Mouse (Mus musculus) MEL (cell line): Measurements from ENCODE around the gene Tmem150c. TPM values are rescaled to one million over a fixed set of nuclear protein-coding genes. Genes with fewer than 3 reads are reported as not detected.

ENCODE experiments used
- DNase-seq: peaks from one replicate; pipeline ENCODE4 v3.0.0; 2011; ENCODE audit warnings: low read depth, low spot score
- H3K27ac ChIP-seq: 2 replicates; pipeline ENCODE4 v1.5.1; 2012; ENCODE audit warnings: low read depth, mild to moderate bottlenecking, control low read depth, low read length, moderate library complexity; ENCODE audit not compliant: control insufficient read depth
- H3K27me3 ChIP-seq, 2 experiments: fragments of 150-350 bp in 1 of 2; sonication (generic) in 1 of 2; 2 replicates each; pipeline ENCODE4 v1.6.1; 2012; ENCODE audit warnings: low read length in 2 of 2, mild to moderate bottlenecking in 2 of 2, improper control_type of control experiment in 1 of 2, moderate library complexity in 1 of 2; ENCODE audit not compliant: insufficient read depth in 2 of 2, control insufficient read depth in 1 of 2
- H3K36me3 ChIP-seq, 2 experiments: 2 replicates each; pipeline ENCODE4 v1.6.1; 2012 to 2014; ENCODE audit warnings: low read length in 2 of 2, improper control_type of control experiment in 1 of 2, inconsistent platforms in 1 of 2, mild to moderate bottlenecking in 1 of 2; ENCODE audit not compliant: insufficient read depth in 2 of 2, control insufficient read depth in 1 of 2
- H3K4me1 ChIP-seq, 2 experiments: fragments of 150-350 bp in 1 of 2; sonication (generic) in 1 of 2; 2 replicates each; pipeline ENCODE4 v1.6.1; 2012; ENCODE audit warnings: low read length in 2 of 2, improper control_type of control experiment in 1 of 2, mild to moderate bottlenecking in 1 of 2; ENCODE audit not compliant: insufficient read depth in 2 of 2, control insufficient read depth in 1 of 2
- H3K4me3 ChIP-seq, 2 experiments: fragments of 150-350 bp in 1 of 2; sonication (generic) in 1 of 2; 2 replicates each; pipeline ENCODE4 v1.5.1; 2012; ENCODE audit warnings: low read depth in 2 of 2, low read length in 2 of 2, mild to moderate bottlenecking in 2 of 2, moderate library complexity in 2 of 2, control low read depth in 1 of 2, improper control_type of control experiment in 1 of 2; ENCODE audit not compliant: control insufficient read depth in 1 of 2, insufficient read depth in 1 of 2
- H3K79me2 ChIP-seq: 2 replicates; pipeline ENCODE4 v1.6.1; 2012; ENCODE audit warnings: mild to moderate bottlenecking, low read length, moderate library complexity; ENCODE audit not compliant: control insufficient read depth, poor library complexity, insufficient read depth
- H3K9ac ChIP-seq: 2 replicates; pipeline ENCODE4 v1.6.1; 2012; ENCODE audit warnings: low read depth, mild to moderate bottlenecking, control low read depth, low read length, moderate library complexity; ENCODE audit not compliant: control insufficient read depth, poor library complexity, severe bottlenecking
- H3K9me3 ChIP-seq: fragments of 150-350 bp; sonication (generic); replicated peaks from 2 replicates; pipeline ENCODE4 v1.6.1; 2012; ENCODE audit warnings: mild to moderate bottlenecking, low read length, improper control_type of control experiment, moderate library complexity; ENCODE audit not compliant: insufficient read depth
- CTCF ChIP-seq, 3 experiments: IDR thresholded peaks in 2 of 3; conservative IDR thresholded peaks in 1 of 3; 2 replicates each; pipeline ENCODE4 v1.5.1; 2011 to 2012; ENCODE audit warnings: low read length in 3 of 3, low read depth in 2 of 3, mild to moderate bottlenecking in 2 of 3, improper control_type of control experiment in 1 of 3, inconsistent platforms in 1 of 3, mixed read lengths in 1 of 3, moderate library complexity in 1 of 3; ENCODE audit not compliant: control insufficient read depth in 1 of 3, insufficient read depth in 1 of 3, poor library complexity in 1 of 3, severe bottlenecking in 1 of 3
- EP300 ChIP-seq, 2 experiments: IDR thresholded peaks; 2 replicates each; pipeline ENCODE4 v1.6.1; 2011; ENCODE audit warnings: improper control_type of control experiment in 2 of 2, low read length in 2 of 2, low read depth in 1 of 2, mild to moderate bottlenecking in 1 of 2
- HCFC1 ChIP-seq: IDR thresholded peaks from 2 replicates; pipeline ENCODE4 v1.6.1; 2012; ENCODE audit warnings: low read depth, mild to moderate bottlenecking, inconsistent platforms, low read length, improper control_type of control experiment, moderate library complexity
- MAX ChIP-seq: IDR thresholded peaks from 2 replicates; pipeline ENCODE4 v1.6.1; 2011; ENCODE audit warnings: low read length, improper control_type of control experiment
- MAZ ChIP-seq: IDR thresholded peaks from 2 replicates; pipeline ENCODE4 v1.6.1; 2012; ENCODE audit warnings: low read depth, mild to moderate bottlenecking, inconsistent platforms, low read length, improper control_type of control experiment
- MXI1 ChIP-seq: IDR thresholded peaks from 2 replicates; pipeline ENCODE4 v1.6.1; 2011; ENCODE audit warnings: mild to moderate bottlenecking, low read depth, low read length, improper control_type of control experiment
- MYC ChIP-seq: IDR thresholded peaks from 2 replicates; pipeline ENCODE4 v1.6.1; 2011; ENCODE audit warnings: low read depth, mild to moderate bottlenecking, low read length, improper control_type of control experiment, moderate library complexity
- NELFE ChIP-seq: IDR thresholded peaks from 2 replicates; pipeline ENCODE4 v1.6.1; 2011; ENCODE audit warnings: low read depth, low read length, improper control_type of control experiment
- NRF1 ChIP-seq: IDR thresholded peaks from 2 replicates; pipeline ENCODE4 v1.6.1; 2014; ENCODE audit warnings: low read depth, mild to moderate bottlenecking, inconsistent platforms, low read length, improper control_type of control experiment, moderate library complexity; ENCODE audit not compliant: poor library complexity, insufficient read depth, severe bottlenecking
- POLR2AphosphoS2 ChIP-seq: IDR thresholded peaks from 2 replicates; pipeline ENCODE4 v1.6.1; 2011; ENCODE audit warnings: low read length, improper control_type of control experiment
- RAD21 ChIP-seq: IDR thresholded peaks from 2 replicates; pipeline ENCODE4 v1.6.1; 2011; ENCODE audit warnings: mild to moderate bottlenecking, low read depth, low read length, improper control_type of control experiment
- RCOR1 ChIP-seq: IDR thresholded peaks from 2 replicates; pipeline ENCODE4 v1.6.1; 2012; ENCODE audit warnings: low read depth, mild to moderate bottlenecking, inconsistent platforms, low read length, improper control_type of control experiment
- TBP ChIP-seq: IDR thresholded peaks from 2 replicates; pipeline ENCODE4 v1.8.0; 2011; ENCODE audit warnings: low read depth, low read length, improper control_type of control experiment
- TCF12 ChIP-seq: IDR thresholded peaks from 2 replicates; pipeline ENCODE4 v1.6.1; 2014; ENCODE audit warnings: low read depth, mild to moderate bottlenecking, inconsistent platforms, low read length, improper control_type of control experiment, moderate library complexity
- UBTF ChIP-seq: IDR thresholded peaks from 2 replicates; pipeline ENCODE4 v1.6.1; 2012; ENCODE audit warnings: low read depth, mild to moderate bottlenecking, inconsistent platforms, low read length, improper control_type of control experiment, moderate library complexity, borderline replicate concordance; ENCODE audit not compliant: insufficient read depth
- USF2 ChIP-seq, 2 experiments: IDR thresholded peaks; 2 replicates each; pipeline ENCODE4 v1.6.1; 2011 to 2012; ENCODE audit warnings: improper control_type of control experiment in 2 of 2, low read length in 2 of 2, borderline replicate concordance in 1 of 2, inconsistent platforms in 1 of 2, low read depth in 1 of 2, mild to moderate bottlenecking in 1 of 2; ENCODE audit not compliant: insufficient read depth in 1 of 2
- ZC3H11A ChIP-seq: IDR thresholded peaks from 2 replicates; pipeline ENCODE4 v1.6.1; 2012; ENCODE audit warnings: low read depth, mild to moderate bottlenecking, inconsistent platforms, low read length, improper control_type of control experiment
- ZKSCAN1 ChIP-seq: IDR thresholded peaks from 2 replicates; pipeline ENCODE4 v1.6.1; 2012; ENCODE audit warnings: low read depth, mild to moderate bottlenecking, inconsistent platforms, low read length, improper control_type of control experiment, moderate library complexity
- ZNF384 ChIP-seq: IDR thresholded peaks from 2 replicates; pipeline ENCODE4 v1.6.1; 2012; ENCODE audit warnings: low read depth, mild to moderate bottlenecking, inconsistent platforms, low read length, improper control_type of control experiment
- polyA plus RNA-seq, 2 experiments: library from polyadenylated mRNA; stranded (reverse) in 1 of 2; unstranded in 1 of 2; fragments of >175 nt in 1 of 2; fragments of >200 nt in 1 of 2; gene quantifications; 2 replicates each; pipeline versions ENCODE4 v1.2.1 to v1.2.4; 2012; ENCODE audit warnings: low replicate concordance in 2 of 2, low read depth in 1 of 2; ENCODE audit not compliant: insufficient read length in 2 of 2, insufficient read depth in 1 of 2, missing spikeins in 1 of 2
- total RNA-seq: library from RNA; depleted of rRNA; stranded (reverse); fragments of 300-350 nt; gene quantifications from 2 replicates; pipeline ENCODE4 v1.2.3, GENCODE M21; 2012

The Tmem150c gene
- total and polyA plus RNA-seq, 3 experiments, result 0.04 to 0.06 TPM; not detected in 1

DNA sequence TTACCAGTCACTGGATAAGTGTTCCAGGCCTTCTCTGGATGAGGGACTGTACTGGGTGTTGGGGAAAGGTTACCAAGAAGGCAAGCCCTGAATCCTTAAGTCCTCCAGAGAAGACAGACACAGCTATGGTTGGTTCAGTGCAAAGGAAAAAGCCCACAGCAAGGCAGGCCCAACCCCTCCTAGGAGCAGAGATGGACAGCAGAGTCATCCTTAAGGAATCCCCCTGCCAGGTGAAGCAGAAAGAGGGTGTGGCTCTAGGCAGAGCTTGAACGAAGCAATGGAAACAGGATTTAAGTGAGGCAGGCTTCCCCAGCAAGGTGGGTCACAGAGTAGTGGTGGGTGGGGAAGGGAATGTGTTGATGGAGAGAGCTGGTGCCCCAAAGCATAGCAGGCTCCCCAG is 35.1 kb downstream of the Tmem150c start:
- H3K9me3 ChIP-seq, result no peaks in the 10 kb centered on the region
- TF ChIP-seq UBTF (no peak), USF2 (IDR thresholded peaks at IDR 0.05; ENCODE audit: borderline replicate concordance in 1 of 2, insufficient read depth in 1 of 2, low read depth in 1 of 2, low read length in 2 of 2) (no peak), TBP (no peak), EP300 (IDR thresholded peaks at IDR 0.05; ENCODE audit: low read depth in 1 of 2, low read length in 2 of 2) (no peak), CTCF (IDR thresholded peaks at IDR 0.05 in 2 of 3, conservative IDR thresholded peaks at IDR 0.05 in 1 of 3; ENCODE audit: control insufficient read depth in 1 of 3, insufficient read depth in 1 of 3, low read depth in 2 of 3, low read length in 3 of 3, poor library complexity in 1 of 3, severe bottlenecking in 1 of 3) (no peak), ZC3H11A (no peak), POLR2AphosphoS2 (no peak), RCOR1 (no peak), ZKSCAN1 (no peak), MAZ (no peak), MAX (no peak), NELFE (no peak), ZNF384 (no peak), MYC (no peak), NRF1 (no peak)
- no peaks in the 10 kb centered on the region for H3K4me1 ChIP-seq
- DNase-seq, result no peak
- H3K4me3 ChIP-seq, result no peak overlapping the region
- no peaks in the 10 kb centered on the region for H3K36me3 ChIP-seq
- H3K27ac ChIP-seq, result no peak overlapping the region
- H3K9ac ChIP-seq, result no peak overlapping the region
- no peaks in the 10 kb centered on the region for H3K79me2 ChIP-seq
- H3K27me3 ChIP-seq, result no peaks in the 10 kb centered on the region

DNA sequence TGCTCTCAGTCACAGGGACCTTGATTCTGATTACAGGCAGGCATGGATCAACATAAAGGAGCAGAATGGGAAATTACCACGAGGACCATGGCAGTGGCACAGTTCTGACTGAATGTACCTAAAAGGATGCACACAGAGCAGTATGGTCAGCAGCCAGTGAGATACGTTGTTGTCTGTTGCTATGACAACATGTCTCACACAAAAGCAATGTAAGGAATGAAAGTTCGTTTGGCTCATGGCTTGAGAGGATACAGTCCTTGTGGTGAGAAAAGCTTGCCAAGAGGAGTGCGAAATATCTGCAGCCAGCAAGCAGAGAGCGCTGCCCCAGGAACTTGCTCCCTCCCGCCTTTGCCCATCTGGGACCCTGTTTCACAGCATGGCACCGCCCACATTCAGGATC is 36.3 kb downstream of the Tmem150c start:
- Histone ChIP-seq H3K27me3 (no peaks in the 10 kb centered on the region), H3K36me3 (no peaks in the 10 kb centered on the region), H3K4me1 (no peaks in the 10 kb centered on the region), H3K4me3 (no peak overlapping the region), H3K9me3 (no peaks in the 10 kb centered on the region), H3K79me2 (no peaks in the 10 kb centered on the region), H3K9ac (no peak overlapping the region), H3K27ac (no peak overlapping the region)
- TF ChIP-seq HCFC1, result no peak
- no peak for TF ChIP-seq TCF12
- TF ChIP-seq UBTF, result no peak
- TF ChIP-seq MXI1, result no peak
- TF ChIP-seq NRF1, result no peak
- no peak for TF ChIP-seq ZC3H11A
- TF ChIP-seq MYC, result no peak
- TF ChIP-seq RAD21, result no peak
- TF ChIP-seq CTCF (IDR thresholded peaks at IDR 0.05 in 2 of 3, conservative IDR thresholded peaks at IDR 0.05 in 1 of 3; ENCODE audit: control insufficient read depth in 1 of 3, insufficient read depth in 1 of 3, low read depth in 2 of 3, low read length in 3 of 3, poor library complexity in 1 of 3, severe bottlenecking in 1 of 3), result no peak
- TF ChIP-seq MAZ, result no peak
- no peak for DNase-seq
